Mouse (Mus musculus) small intestine, adult 10 weeks (tissue): Measurements from ENCODE around the gene Ddx5. TPM values are rescaled to one million over a fixed set of nuclear protein-coding genes. Genes with fewer than 3 reads are reported as not detected.

Experiments used
- polyA plus RNA-seq: library from polyadenylated mRNA; stranded (reverse); fragments of 350-450 nt; fragmentation: Illumina TruSeq; extraction: RNeasy Lipid Tissue Mini Kit (QIAGEN cat#74804); gene quantifications from one replicate; pipeline ENCODE4 v1.2.3, GENCODE M21; 2014; ENCODE audit warnings: low replicate concordance

The Ddx5 gene
- polyA plus RNA-seq = 1,671 TPM

DNA sequence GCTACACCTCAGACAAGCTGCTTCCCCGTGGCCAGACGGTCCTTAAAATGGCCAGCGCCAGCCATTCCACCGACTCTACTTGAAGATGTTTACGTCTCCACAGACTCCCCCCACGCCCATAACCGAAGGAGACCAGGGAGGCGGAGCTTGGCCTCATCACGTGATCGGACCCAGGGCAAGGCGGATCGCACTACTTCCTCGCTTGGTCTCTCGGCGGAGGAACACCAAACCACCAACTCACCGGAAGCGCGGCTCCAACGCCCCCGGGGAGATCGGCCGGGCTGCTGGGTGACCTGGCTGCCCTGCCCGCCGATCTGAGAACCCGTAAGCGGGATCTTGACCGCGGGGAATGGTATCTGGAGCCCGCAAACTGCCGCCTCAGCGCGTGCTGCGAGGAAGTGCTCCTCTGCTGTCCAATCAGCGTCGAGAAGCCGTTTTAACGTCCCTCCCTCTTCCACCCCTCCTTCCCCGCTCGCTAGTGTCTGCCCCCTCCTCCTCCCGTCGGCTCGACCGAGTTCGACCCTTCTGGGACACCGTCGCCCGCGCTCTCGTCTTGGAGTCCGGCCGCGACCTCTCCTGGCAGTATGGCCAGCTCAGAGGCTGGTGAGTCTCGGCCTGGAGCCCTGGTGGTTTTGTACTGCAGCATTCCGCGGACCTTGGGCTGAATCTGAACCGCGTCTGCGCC is at the start of gene Ddx5, which contains the start of gene Cep95:
Gene Ddx5, minus strand, starts transcription at position 411 of the 685 bp plus-strand sequence.
Gene Cep95, plus strand, starts transcription at position 478 of the 685 bp plus-strand sequence.

DNA sequence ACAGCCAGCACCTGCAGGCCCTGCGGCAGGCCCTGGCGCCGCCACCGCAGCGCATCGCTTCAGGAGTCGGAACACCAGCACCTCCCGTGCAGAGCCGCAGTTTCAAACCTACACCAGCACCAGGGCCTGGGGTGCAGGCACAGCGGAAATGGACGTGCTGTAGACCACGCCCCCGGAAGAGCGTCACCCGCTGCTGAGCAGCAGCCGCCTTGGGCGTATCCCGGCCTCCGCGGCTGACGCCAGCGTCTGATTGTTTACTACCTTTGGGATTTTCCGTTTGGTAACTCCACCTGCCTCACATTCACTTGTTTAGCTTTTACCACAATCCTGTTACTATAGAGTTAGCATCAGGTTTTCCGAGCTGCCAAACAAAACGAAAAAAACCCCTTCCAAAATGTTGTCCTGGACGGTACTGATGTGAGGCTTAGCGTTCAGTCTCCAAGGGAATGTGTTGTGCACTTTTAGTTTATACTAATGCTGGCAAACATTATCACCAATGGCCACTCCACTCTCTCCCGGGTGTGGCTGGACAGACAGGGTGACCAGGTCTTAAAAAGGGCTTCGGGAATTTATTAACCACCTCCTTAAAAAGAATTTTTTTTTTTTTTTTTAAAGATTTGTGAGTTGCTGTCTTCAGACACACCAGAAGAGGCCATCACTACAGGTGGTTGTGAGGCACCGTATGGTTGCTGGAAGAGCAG is 9.4 kb downstream of the Ddx5 start, which contains the start of gene Polg2:
Gene Polg2, minus strand, starts transcription at position 150 of the 701 bp plus-strand sequence.

DNA sequence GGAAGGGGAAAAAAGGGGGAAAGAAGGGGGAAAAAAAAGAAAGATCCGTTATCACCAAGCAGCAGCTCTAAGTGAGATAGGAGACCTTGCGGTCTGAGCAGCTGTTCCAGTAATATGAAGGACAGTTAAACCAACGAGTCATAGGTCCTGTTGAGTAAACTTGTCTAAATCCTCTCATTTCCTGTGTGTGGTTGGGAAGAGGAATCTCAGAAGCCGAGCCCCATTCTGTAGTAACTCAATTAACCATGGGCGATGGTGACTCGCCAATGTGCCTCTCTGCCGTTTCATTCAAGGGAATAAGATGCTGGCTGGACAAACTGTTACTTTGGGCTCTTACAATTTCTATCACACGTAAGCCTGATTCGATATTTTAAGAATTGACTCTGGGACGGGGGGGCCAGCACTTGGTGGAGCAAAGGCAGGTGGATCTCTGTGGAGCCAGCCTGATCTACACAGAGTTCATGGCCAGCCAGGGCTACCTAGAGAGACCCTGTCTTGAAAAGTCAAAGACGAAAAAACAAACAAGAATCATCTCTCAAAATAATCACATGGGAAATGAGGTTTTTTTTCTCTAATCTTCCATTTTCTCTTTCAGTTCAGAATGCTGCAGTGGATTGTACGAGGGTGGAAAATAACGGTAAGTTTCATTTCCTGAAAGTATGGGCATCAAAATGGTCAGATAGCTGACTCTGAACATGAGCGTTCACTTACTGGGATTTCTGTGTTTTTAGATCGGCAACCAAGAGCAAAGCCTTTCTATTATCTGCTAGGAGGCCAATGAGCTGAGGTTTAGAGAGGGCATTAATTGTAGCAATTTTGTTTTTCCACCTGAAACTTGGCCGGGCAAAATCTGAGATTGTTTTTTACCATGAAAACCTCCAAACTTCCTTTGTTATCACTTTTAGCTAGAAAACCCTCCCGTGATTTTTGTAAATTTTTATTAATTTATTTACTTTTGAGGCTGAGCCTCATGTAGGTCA is 37.7 kb downstream of the Ddx5 start, which contains the start of gene Milr1:
Gene Milr1, plus strand, starts transcription at position 188 of the 980 bp plus-strand sequence.

DNA sequence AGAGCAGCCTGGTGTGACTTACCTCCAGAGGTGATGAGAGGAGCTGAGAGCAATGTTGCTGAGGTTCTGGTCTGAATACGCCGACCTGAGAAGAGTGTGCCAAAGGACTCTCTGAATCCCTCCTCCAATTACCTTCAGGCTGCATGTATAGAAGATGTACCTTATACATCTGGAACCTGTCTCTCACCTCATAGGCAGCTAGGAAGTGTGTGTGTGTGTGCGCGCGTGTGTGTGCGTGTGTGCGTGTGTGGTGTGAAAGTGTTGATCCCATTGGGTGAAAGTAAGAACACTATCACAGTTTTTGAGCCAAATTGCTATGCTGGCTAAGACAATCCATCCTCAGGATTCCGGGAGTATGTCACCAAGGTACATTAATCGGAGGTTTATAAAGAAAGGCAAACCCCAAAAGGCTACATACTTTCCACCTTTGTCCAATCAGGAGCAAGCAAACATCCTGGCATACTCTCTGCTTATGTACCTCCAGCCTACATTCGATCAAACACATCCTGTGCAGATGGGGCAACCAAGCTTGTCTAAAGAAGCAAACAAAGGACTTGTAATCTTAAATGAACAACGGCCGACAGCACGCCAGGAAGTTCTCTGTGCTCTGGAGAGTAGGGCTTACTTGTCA is 38.7 kb downstream of the Ddx5 start, which contains the start of gene Pecam1:
Gene Pecam1, minus strand, starts transcription at position 508 of the 631 bp plus-strand sequence.

Other genes starting within 250 kb of the Ddx5 start
- gene Tex2, start 175.8 kb downstream of the Ddx5 start, polyA plus RNA-seq = 28.4 TPM
- 7.0 TPM for gene Pecam1, start 38.6 kb downstream of the Ddx5 start, polyA plus RNA-seq
- 5.3 TPM for gene Milr1, start 38.0 kb downstream of the Ddx5 start, polyA plus RNA-seq
- 10.1 TPM for gene Polg2, start 9.6 kb downstream of the Ddx5 start, polyA plus RNA-seq
- 26.5 TPM for gene Cep95, start 67 bp upstream of the Ddx5 start, polyA plus RNA-seq
- gene Smurf2, start 131.5 kb upstream of the Ddx5 start, polyA plus RNA-seq = 93.0 TPM
- gene Kpna2, start 210.4 kb upstream of the Ddx5 start, polyA plus RNA-seq = 150 TPM
- 5.7 TPM for gene 1810010H24Rik, start 236.5 kb upstream of the Ddx5 start, polyA plus RNA-seq